Mouse (Mus musculus): ENCODE measurements around the gene C2cd3. TPM values are rescaled to one million over a fixed set of nuclear protein-coding genes. Genes with fewer than 3 reads are reported as not detected.

The C2cd3 gene
- total RNA-seq (2021), result 1 to 10 TPM; 6.3 to 9.2 TPM
- long read RNA-seq, experiment 1, partial matches to known transcripts, result 1 of 3 reads
- long read RNA-seq, experiment 1, other reads (novel, unspliced or antisense), result 2 of 3 reads
- long read RNA-seq, experiment 2, partial matches to known transcripts, result 3 of 5 reads
- long read RNA-seq, experiment 2, other reads (novel, unspliced or antisense), result 2 of 5 reads

GRCm38 (mm10) chr7:100371495-100372451 lies at the start of gene C2cd3, which contains the start of gene Ppme1:
TSS of gene C2cd3 (plus strand) at chr7:100372233.
TSS of gene Ppme1 (minus strand) at chr7:100372307.
- DNase-seq, result peak; percentile 99

DNA sequence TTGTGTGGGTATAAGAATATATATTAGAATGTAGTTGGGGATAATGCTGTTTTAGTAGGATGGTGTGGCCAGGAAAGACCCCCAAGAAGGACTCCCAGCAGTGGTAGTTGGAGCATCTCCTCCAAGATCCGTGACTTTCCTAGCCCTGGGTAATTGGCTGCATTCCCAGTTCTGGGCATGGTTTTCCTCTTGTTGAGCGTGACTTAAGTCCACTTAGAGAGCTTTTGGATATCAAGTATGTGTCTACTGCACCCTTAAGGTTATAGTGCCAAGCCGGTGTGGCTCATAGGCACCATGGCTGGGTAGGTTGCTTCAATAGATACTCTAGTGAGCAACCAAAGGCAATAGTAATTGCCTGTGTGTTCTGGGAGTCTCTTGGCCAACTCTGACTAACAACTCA lies 48.3 kb upstream of the C2cd3 start:
- no peak for DNase-seq

GRCm38 (mm10) chr7:100325482-100325881 lies 46.6 kb upstream of the C2cd3 start:
- peak; percentile 58 for DNase-seq

DNA sequence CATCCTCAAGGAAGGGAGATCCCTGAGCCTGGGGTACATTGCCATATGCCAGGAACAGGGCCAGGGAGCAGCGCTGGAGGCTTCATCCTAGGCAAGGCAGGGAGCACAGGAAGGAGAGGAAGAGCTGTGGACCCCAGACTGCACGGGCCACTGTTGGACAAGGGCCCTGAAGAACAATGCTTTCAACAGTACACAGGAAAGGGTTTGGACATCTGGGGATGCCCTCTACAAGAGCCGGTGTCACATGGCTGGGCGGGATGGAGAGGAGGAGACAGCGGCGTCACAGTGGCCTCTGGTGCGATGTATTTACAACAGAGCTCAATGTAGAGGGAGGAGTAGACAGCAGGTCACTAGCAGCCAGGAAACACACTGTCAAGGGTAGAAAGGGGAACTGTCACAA lies 44.5 kb upstream of the C2cd3 start:
- DNase-seq, result no peak

- DNase-seq, result no peak
Observed at GRCm38 (mm10) chr7:100328636-100329035, 43.4 kb upstream of the C2cd3 start.

DNA sequence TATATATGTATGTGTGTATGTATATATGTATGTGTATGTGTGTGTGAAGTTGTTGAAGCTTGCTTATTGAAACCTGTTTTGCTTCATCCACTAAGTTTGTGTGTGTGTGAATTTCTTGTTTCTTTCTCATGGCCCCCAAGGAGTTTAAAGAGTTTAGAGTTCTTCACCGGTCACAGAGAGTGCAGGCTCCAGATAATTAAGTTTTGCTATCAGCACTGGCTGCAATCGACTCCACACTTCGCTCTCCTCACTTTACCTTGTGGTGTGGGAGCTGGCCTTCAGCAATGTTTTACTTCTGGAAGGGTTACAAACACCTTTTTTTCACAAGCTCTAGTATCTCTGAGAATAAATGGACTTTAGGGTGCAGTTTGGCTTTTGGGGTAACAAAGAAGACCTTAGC lies 40.8 kb upstream of the C2cd3 start:
- DNase-seq, result no peak

- DNase-seq, result no peak
Observed at GRCm38 (mm10) chr7:100335921-100336320, 36.1 kb upstream of the C2cd3 start.

- no peak for DNase-seq
Observed at GRCm38 (mm10) chr7:100354984-100355383, 17.0 kb upstream of the C2cd3 start.

GRCm38 (mm10) chr7:100356324-100356723 lies 15.7 kb upstream of the C2cd3 start:
- no peak for DNase-seq

- no peak for DNase-seq
Observed at GRCm38 (mm10) chr7:100356768-100357167, 15.3 kb upstream of the C2cd3 start.

DNA sequence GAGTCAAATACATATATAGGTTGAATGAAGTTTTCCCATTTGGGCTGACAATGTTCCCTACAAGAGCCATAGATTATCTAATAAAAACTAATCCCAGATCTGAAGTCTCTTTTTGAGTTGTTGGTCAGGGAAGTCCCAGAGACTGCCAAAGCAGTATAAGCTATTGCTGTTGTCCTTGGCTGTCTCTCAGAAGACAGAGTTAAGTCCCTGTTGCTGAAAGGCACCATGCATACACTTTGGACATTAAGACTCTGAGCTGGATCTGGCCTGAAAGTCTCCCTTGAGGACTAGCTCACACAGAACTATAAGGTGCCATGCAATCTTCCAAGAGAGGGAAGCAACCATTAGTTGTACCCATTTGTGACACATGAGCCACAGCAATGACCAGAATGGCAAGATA lies 14.2 kb upstream of the C2cd3 start:
- no peak for DNase-seq

GRCm38 (mm10) chr7:100363162-100363561 lies 8.9 kb upstream of the C2cd3 start:
- DNase-seq, result no peak

GRCm38 (mm10) chr7:100364888-100365287 lies 7.1 kb upstream of the C2cd3 start:
- no peak for DNase-seq

DNA sequence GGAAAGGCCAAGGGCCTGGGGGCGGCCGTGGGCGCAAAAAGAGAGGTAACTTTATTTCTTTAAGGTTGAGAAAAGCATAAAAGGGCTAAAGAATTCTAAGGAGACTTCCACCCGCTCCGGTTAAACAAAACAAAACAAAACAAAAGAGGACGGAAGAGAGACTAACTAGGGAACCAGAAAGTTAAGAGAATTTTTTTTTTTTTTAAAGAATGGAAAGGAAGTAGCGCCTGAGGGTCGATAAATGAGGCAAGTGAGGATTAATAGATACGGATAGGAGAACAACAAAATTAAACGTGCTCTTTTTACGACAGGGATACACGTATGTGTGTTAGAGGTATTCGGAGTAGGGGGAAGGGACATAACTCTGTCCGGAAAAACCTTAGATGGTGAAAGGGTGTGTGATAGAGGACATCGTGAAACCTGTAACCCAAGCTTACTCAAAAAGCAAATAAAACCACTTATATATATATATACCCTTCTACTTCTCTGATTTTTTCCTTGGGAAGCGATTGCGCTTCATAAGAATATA lies 483 bp downstream of the C2cd3 start:
- no peak for DNase-seq

- DNase-seq, result no peak
Observed at GRCm38 (mm10) chr7:100378257-100378656, 6.2 kb downstream of the C2cd3 start.

GRCm38 (mm10) chr7:100381161-100381560 lies 9.1 kb downstream of the C2cd3 start:
- DNase-seq, result no peak

DNA sequence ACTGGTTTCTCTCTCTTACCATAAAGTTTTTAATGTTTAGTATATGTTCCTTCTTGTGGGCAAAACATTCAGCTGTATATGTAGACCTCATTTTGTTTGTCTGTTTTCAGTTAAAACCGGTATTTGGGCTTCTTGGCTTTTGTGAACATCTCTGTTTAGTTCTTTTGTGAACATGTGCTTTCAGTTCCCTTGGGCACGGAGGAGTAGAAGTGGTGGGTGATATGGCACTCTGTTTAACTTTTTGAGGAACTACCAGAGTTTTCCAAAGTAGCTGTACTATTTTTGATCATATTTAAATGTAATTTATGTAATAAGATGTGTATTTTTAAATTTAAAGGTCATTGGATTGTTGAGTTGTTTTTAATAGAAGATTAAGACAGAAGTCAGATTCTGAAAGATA lies 11.2 kb downstream of the C2cd3 start:
- no peak for DNase-seq

GRCm38 (mm10) chr7:100388174-100388573 lies 16.1 kb downstream of the C2cd3 start:
- no peak for DNase-seq

DNA sequence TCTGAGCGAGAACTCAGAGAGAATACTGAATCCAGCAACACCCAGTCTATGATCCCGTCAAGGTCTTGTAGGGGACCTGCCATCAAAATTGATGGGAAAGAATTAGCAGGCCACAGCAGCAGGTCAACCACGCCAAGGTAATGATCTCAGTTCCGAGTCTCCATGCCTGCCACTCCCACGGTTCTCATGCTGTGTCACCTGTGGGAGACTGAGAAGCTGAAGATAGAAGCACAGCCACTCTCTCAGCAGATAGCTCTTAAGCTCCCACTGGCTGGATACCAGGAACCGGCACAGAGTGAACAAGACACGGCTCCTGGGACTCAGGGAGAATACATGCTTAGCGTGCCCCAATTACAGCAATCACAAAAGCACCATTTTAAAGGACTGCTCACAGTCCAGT lies 18.1 kb downstream of the C2cd3 start:
- no peak for DNase-seq

- peak; percentile 18 for DNase-seq
Observed at GRCm38 (mm10) chr7:100392265-100392664, 20.2 kb downstream of the C2cd3 start.

- no peak for DNase-seq
Observed at GRCm38 (mm10) chr7:100399231-100399913, 27.3 kb downstream of the C2cd3 start.

DNA sequence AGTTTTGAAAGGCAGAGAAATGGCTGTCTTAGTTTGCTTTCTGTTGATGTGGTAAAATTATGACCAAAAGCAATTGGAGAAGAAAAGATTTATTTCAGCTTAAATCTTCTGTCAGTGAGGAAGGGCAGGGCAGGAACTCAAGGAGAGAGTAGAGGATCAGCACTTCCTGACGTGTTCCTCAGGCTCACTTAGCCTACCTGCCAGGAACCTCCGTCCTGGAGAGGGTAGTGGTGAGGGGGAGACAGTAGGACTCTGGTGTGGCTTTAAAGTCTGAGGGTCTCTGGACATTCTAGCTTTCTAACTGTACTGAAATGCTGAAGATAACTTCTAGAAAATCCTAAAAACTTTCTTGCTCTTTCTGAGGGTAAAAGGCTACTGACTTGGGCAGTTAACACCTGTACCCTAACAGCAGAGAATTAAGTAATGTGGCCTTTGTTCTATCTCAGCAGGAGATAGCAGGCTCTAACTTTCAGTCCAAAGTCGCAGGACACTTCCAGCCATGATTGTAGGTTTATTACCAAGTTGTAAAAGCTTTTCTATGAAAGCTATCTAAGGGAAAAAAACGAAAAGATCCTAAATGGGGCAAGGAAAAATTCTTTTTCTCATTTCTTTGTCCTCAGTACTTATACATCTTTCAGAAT lies 29.0 kb downstream of the C2cd3 start:
- DNase-seq, result no peak

Data from gastrocnemius, postnatal 10 days (tissue).